Mouse (Mus musculus) intestine, embryonic 16.5 days (tissue): ENCODE results near the gene Zfp64. TPM values are rescaled to one million over a fixed set of nuclear protein-coding genes. Genes with fewer than 3 reads are reported as not detected.

Source experiments
- ATAC-seq: fragments of 200-750 bp; cut with Nextera tagmentation; 2 replicates; pipeline ENCODE4 v1.8.0; 2017; ENCODE audit warnings: moderate TSS enrichment, moderate library complexity
- H3K27ac ChIP-seq: fragments of 300-500 bp; sonication (generic); 2 replicates; pipeline ENCODE4 v1.5.1; 2014; ENCODE audit warnings: mild to moderate bottlenecking, low read length
- H3K27me3 ChIP-seq: fragments of 300-500 bp; sonication (generic); replicated peaks from 2 replicates; pipeline ENCODE4 v1.6.1; 2014; ENCODE audit warnings: low read length, control low read depth, mixed read lengths; ENCODE audit not compliant: control insufficient read depth, insufficient read depth
- H3K36me3 ChIP-seq: fragments of 300-500 bp; sonication (generic); 2 replicates; pipeline ENCODE4 v1.6.1; 2014; ENCODE audit warnings: low read length, control low read depth; ENCODE audit not compliant: control insufficient read depth, insufficient read depth
- H3K4me1 ChIP-seq: fragments of 300-500 bp; sonication (generic); 2 replicates; pipeline ENCODE4 v1.6.1; 2014; ENCODE audit warnings: low read length, control low read depth, mixed read lengths; ENCODE audit not compliant: control insufficient read depth, insufficient read depth
- H3K4me2 ChIP-seq: fragments of 300-500 bp; sonication (generic); 2 replicates; pipeline ENCODE4 v1.6.1; 2014; ENCODE audit warnings: low read depth, low read length, control low read depth
- H3K4me3 ChIP-seq: fragments of 300-500 bp; sonication (generic); 2 replicates; pipeline ENCODE4 v1.5.1; 2014; ENCODE audit warnings: mild to moderate bottlenecking, low read length
- H3K9ac ChIP-seq: fragments of 300-500 bp; sonication (generic); 2 replicates; pipeline ENCODE4 v1.6.1; 2014; ENCODE audit warnings: low read depth, low read length
- H3K9me3 ChIP-seq: fragments of 300-500 bp; sonication (generic); 2 replicates; pipeline ENCODE4 v1.6.1; 2016; ENCODE audit warnings: low read length, control low read depth; ENCODE audit not compliant: control insufficient read depth
- WGBS: fragments of 180-500 bp; shearing (Covaris S2); extraction: QIAGEN DNeasy Blood & Tissue Kit; methylation state at CpG from one replicate; pipeline ENCODE4 v1.1.7; 2014; 5-methylcytosine and 5-hydroxymethylcytosine counted together
- polyA plus RNA-seq: library from polyadenylated mRNA; unstranded; fragments of >200 nt; fragmentation: Nextera tagmentation; extraction: Ambion mirVana; gene quantifications from 2 replicates; pipeline ENCODE4 v1.2.1, GENCODE M21; 2015

The Zfp64 gene
- polyA plus RNA-seq, 1 experiment from 2014 or later = 30.6 TPM

GRCm38 (mm10) chr2:168906022-168906421 is 49.4 kb downstream of the Zfp64 start:
- Histone ChIP-seq H3K27me3 (peaks cover 6% of the 10 kb centered on the region), H3K4me2 (no peak overlapping the region), H3K9me3 (no peaks in the 10 kb centered on the region), H3K9ac (no peak overlapping the region), H3K36me3 (no peaks in the 10 kb centered on the region), H3K27ac (no peak overlapping the region), H3K4me1 (0 out of 2 replicates have a peak, but pooled peaks cover 4% of the 10 kb centered on the region), H3K4me3 (no peak overlapping the region)
- WGBS = 50% methylated on average over 11 of the region's 11 CpGs
- ATAC-seq = no peak

DNA sequence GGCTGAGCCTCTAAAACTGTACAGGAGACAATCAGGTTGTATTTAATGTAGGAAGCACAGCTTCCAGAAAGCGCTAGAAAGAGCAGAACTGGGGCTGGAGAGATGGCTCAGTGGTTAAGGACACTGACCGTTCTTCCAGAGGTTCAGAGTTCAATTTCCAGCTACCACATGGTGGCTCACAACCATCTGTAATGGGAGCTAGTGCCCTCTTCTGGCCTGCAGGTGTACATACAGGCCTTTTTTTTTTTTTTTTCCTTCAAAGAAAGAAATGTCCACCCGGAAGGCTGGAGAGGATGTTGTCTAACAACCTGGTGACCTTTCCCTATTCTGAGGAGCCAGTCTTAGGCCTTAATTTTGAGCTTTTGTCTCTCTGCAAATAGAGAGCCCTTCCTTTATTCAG is 50.5 kb downstream of the Zfp64 start:
- WGBS = 80% methylated on average over 3 of the region's 3 CpGs
- Histone ChIP-seq H3K36me3 (no peaks in the 10 kb centered on the region), H3K4me1 (no peaks in the 10 kb centered on the region), H3K27me3 (no peaks in the 10 kb centered on the region), H3K4me3 (no peak overlapping the region), H3K9ac (no peak overlapping the region), H3K9me3 (no peaks in the 10 kb centered on the region), H3K27ac (no peak overlapping the region), H3K4me2 (no peak overlapping the region)
- ATAC-seq = no peak

- Histone ChIP-seq H3K4me1 (no peaks in the 10 kb centered on the region), H3K9me3 (no peaks in the 10 kb centered on the region), H3K36me3 (no peaks in the 10 kb centered on the region), H3K4me2 (no peak overlapping the region), H3K27ac (no peak overlapping the region), H3K4me3 (no peak overlapping the region), H3K9ac (no peak overlapping the region), H3K27me3 (no peaks in the 10 kb centered on the region)
- 12% methylated on average over 9 of the region's 9 CpGs for WGBS
- ATAC-seq = peak; percentile 40; the same call in 1 of the 2 replicates
These were observed 51.2 kb downstream of the Zfp64 start for GRCm38 (mm10) chr2:168904188-168904587.

DNA sequence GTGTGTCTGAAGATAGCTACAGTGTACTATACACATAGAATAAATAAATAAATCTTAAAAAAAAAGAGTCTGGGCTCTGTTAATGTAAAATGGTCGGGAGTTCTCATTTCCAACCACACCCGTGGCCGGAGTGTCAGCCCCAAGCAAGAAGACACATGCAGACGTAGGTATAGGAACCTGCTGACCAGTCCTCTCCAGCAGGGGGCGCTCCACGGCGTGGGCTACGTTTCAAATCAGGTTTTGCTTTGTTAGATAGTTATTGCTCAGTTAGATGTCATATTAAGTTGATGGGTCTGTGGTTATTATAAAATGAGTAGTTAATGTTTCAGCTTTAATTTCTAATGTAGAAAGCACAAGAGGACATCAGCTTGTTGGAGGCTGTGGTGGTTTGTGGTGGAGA is 52.8 kb downstream of the Zfp64 start:
- 24% methylated on average over 8 of the region's 8 CpGs for WGBS

DNA sequence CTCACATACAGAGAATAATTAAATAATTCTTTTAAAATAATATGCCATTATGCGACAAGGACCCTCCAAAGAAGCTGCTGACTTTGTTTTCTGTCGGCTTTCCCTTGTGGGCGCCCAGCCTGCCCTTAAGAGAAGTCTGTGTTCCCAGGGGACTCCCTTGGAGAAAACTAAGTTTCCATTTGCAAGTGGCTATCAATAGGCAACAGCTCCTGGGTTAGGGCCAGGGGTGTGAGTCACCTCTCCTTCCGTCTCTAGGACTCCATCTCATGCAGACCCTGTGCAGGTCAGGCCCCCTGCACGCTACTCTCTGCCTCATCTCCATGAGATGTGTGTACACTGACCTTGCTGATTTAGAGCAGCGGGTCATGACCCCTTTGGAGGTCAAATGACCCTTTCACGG is 57.5 kb downstream of the Zfp64 start:
- Histone ChIP-seq H3K9me3 (no peaks in the 10 kb centered on the region), H3K36me3 (no peaks in the 10 kb centered on the region), H3K27me3 (no peaks in the 10 kb centered on the region), H3K9ac (no peak overlapping the region), H3K27ac (no peak overlapping the region), H3K4me3 (no peak overlapping the region), H3K4me1 (no peaks in the 10 kb centered on the region), H3K4me2 (no peak overlapping the region)
- no peak for ATAC-seq
- 76% methylated on average over 7 of the region's 7 CpGs for WGBS

More for the DNA sequence above, 52.8 kb downstream of the Zfp64 start:
- no peak overlapping the region for H3K4me3 ChIP-seq
- no peaks in the 10 kb centered on the region for H3K4me1 ChIP-seq
- no peak overlapping the region for H3K9ac ChIP-seq
- H3K27ac ChIP-seq = no peak overlapping the region
- no peak for ATAC-seq
- no peaks in the 10 kb centered on the region for H3K9me3 ChIP-seq
- no peaks in the 10 kb centered on the region for H3K27me3 ChIP-seq
- H3K36me3 ChIP-seq = no peaks in the 10 kb centered on the region
- no peak overlapping the region for H3K4me2 ChIP-seq

DNA sequence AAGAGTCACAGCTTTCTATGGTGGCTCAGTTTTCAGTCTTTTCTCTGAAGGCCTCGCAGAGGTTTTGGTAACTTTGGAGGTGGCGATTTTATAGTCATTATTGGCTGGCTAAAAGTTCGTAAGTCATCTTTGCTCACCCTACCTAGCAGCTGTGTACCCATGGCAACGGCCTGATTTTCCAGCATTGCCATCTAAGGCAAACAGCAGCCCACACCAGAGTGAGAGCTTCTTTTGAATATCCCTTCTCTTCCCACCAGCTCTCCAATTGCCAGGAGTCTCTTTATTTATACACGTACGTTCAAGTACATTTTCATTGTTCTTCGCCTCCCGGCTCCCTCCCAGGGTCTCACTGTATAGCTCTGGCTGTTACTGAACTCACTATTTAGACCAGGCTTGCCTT is 59.9 kb downstream of the Zfp64 start:
- no peak for ATAC-seq
- Histone ChIP-seq H3K27me3 (no peaks in the 10 kb centered on the region), H3K9ac (no peak overlapping the region), H3K9me3 (no peaks in the 10 kb centered on the region), H3K27ac (no peak overlapping the region), H3K4me2 (no peak overlapping the region), H3K4me3 (no peak overlapping the region), H3K4me1 (no peaks in the 10 kb centered on the region), H3K36me3 (no peaks in the 10 kb centered on the region)
- WGBS = 85% methylated on average over 8 of the region's 8 CpGs

DNA sequence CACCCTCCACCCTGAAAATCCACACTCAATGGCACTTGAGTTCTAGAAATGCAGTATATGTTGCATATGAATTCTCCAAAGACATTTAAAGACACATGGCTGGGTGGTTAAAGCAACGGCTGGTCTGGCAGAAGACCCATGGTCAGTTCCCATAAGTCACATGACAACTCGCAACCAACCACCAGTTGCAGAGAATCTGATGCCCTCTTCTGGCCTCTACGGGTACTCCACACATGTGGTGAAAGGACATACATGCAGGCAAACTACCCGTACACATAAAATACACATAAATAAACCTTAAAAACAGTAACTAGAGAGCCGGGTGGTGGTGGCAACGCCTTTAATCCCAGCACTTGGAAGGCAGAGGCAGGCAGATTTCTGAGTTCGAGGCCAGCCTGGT is 60.6 kb downstream of the Zfp64 start:
- Histone ChIP-seq H3K4me3 (no peak overlapping the region), H3K9me3 (no peaks in the 10 kb centered on the region), H3K4me2 (no peak overlapping the region), H3K4me1 (no peaks in the 10 kb centered on the region), H3K27ac (no peak overlapping the region), H3K36me3 (no peaks in the 10 kb centered on the region), H3K9ac (no peak overlapping the region), H3K27me3 (no peaks in the 10 kb centered on the region)
- WGBS = 92% methylated on average over 7 of the region's 7 CpGs
- ATAC-seq = no peak

GRCm38 (mm10) chr2:168892057-168892456 is 63.3 kb downstream of the Zfp64 start:
- H3K27me3 ChIP-seq = no peaks in the 10 kb centered on the region
- no peak overlapping the region for H3K27ac ChIP-seq
- WGBS = 81% methylated on average over 2 of the region's 2 CpGs
- no peaks in the 10 kb centered on the region for H3K4me1 ChIP-seq
- H3K9ac ChIP-seq = no peak overlapping the region
- H3K9me3 ChIP-seq = no peaks in the 10 kb centered on the region
- no peaks in the 10 kb centered on the region for H3K36me3 ChIP-seq
- no peak for ATAC-seq
- H3K4me3 ChIP-seq = no peak overlapping the region
- no peak overlapping the region for H3K4me2 ChIP-seq

DNA sequence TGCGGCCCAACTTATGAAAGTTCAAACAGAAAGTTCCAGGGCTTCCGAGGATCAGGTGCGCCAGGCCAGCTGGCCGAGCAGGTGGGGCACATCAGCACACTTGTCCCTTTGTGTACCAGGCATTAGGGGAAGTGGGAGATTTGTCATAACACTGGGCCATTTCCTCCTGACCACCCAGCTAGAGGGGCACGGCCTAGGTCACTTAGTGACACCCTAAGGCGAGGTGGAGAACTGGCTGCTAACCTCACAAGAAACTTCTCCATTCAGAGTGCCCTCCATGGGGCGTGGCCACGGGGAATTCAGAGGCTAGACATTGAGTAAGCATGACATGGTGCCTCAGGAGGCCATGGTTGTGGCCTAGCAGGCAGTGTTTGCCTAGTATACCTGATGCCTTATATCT is 70.7 kb downstream of the Zfp64 start:
- H3K4me3 ChIP-seq = no peak overlapping the region
- WGBS = 40% methylated on average over 8 of the region's 8 CpGs
- no peak for ATAC-seq
- no peaks in the 10 kb centered on the region for H3K4me1 ChIP-seq
- no peak overlapping the region for H3K4me2 ChIP-seq
- H3K9ac ChIP-seq = no peak overlapping the region
- H3K27ac ChIP-seq = no peak overlapping the region
- no peaks in the 10 kb centered on the region for H3K27me3 ChIP-seq
- H3K36me3 ChIP-seq = no peaks in the 10 kb centered on the region
- H3K9me3 ChIP-seq = no peaks in the 10 kb centered on the region

DNA sequence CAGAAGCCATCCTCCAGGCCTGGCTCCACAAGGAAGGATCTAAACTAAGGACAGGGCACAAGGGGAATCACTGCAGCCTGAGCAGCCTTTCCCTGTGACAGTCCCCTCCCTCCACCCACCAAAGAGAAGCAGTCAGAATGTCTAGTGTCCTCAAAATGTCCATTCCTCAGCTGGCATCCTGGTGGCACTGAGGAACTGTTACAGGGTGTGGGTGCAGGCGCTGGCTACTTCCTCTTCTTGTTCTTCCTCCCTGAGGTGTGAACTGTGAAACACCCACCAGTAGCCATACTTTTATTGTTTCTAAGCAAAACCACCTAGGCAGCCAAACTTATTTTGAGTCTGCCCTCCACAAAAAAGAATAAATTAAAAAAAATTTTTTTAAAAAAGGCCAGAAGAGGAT is 72.4 kb downstream of the Zfp64 start:
- no peak overlapping the region for H3K4me2 ChIP-seq
- no peaks in the 10 kb centered on the region for H3K36me3 ChIP-seq
- no peak for ATAC-seq
- no peak overlapping the region for H3K9ac ChIP-seq
- no peak overlapping the region for H3K4me3 ChIP-seq
- H3K27me3 ChIP-seq = no peaks in the 10 kb centered on the region
- 86% methylated on average over 1 of the region's 1 CpGs for WGBS
- H3K9me3 ChIP-seq = no peaks in the 10 kb centered on the region
- H3K27ac ChIP-seq = no peak overlapping the region
- H3K4me1 ChIP-seq = no peaks in the 10 kb centered on the region
